Mouse (Mus musculus) erythroblast, embryonic 14.5 days (primary cell): ENCODE data around the gene Irs1.

ENCODE experiments used
- GATA1 ChIP-seq: IDR thresholded peaks from 2 replicates; pipeline ENCODE4 v1.6.1; 2012; ENCODE audit warnings: low read length, inconsistent platforms, mixed read lengths
- TAL1 ChIP-seq: IDR thresholded peaks from 3 replicates; pipeline ENCODE4 v1.6.1; 2012; ENCODE audit warnings: low read length, inconsistent platforms, mixed read lengths

DNA sequence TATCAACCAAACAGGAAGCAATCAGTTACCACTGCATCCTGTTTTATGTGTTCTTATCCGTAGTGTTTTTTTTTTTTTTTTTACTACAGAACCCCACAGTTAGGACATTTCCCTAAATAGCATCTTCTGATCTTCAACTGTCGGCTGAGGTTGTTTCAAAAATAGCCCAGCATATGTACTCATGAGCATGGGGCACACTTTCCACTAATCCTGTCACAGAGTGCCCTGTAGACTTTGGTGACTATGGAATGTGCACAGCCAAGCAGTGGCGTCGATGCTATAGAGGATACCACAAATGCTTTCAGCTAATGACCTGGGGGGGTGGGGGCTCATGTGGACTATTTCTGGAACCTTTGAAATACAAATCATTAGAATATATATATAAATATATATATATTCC lies 23.7 kb downstream of the Irs1 start:
- TF ChIP-seq GATA1 (no peak), TAL1 (no peak)
